Mouse (Mus musculus): ENCODE measurements around the gene Polr3a. TPM values are rescaled to one million over a fixed set of nuclear protein-coding genes. Genes with fewer than 3 reads are reported as not detected.

Gene Polr3a
- 6.0 and 7.0 TPM in 2 replicates for polyA plus RNA-seq (2015; fragmentation: Nextera tagmentation; extraction: Ambion mirVana)

GRCm38 (mm10) chr14:24486773-24487227 lies at the start of gene Polr3a, which contains the start of gene Rps24:
Gene Polr3a (minus strand): TSS chr14:24487058.
Gene Rps24 (plus strand): TSS chr14:24487125.

Other genes starting within 250 kb of the Polr3a start
- 3.5 and 4.1 TPM in 2 replicates for gene Dlg5, start 241.1 kb downstream of the Polr3a start, polyA plus RNA-seq (2015; fragmentation: Nextera tagmentation; extraction: Ambion mirVana)
- not detected in 2 replicates for gene E330034G19Rik, start 193.8 kb downstream of the Polr3a start, polyA plus RNA-seq (2015; fragmentation: Nextera tagmentation; extraction: Ambion mirVana)
- 803 and 823 TPM in 2 replicates for gene Rps24, start 67 bp upstream of the Polr3a start, polyA plus RNA-seq (2015; fragmentation: Nextera tagmentation; extraction: Ambion mirVana)

All from skeletal muscle tissue, postnatal 0 days (tissue).